Mouse (Mus musculus): ENCODE results near the gene Prr7. TPM values are rescaled to one million over a fixed set of nuclear protein-coding genes. Genes with fewer than 3 reads are reported as not detected.

Prr7 gene
- polyA plus RNA-seq, 1 experiment from 2014 or later = 0.21 TPM

DNA sequence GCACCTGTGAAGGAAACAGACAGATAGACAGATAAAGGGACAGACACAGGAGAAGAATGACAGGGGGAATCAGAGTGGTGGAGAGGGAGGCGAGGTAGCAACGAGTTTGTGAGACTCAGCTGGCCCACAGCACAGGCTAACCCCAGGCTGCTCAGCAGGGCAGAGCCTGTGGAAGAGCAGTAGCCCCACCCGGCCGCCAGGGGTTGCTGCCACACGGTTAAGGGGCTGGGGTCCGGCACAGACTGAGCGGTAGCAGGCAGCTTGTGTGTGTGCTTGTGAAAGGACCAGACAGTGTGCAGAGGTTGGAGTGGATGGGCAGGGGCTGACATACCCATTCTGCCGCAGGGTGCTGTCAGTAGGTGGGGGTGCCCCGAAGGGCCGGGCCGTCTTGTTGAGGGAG lies 43.8 kb downstream of the Prr7 start:
- Histone ChIP-seq H3K4me3 (no peak overlapping the region), H3K4me1 (peaks cover 60% of the 10 kb centered on the region), H3K27me3 (ENCODE audit: insufficient read depth, poor library complexity, severe bottlenecking) (peaks cover 3% of the 10 kb centered on the region; the same call in 1 of the 2 replicates), H3K27ac (no peak overlapping the region), H3K9me3 (no peaks in the 10 kb centered on the region), H3K36me3 (peaks cover 91% of the 10 kb centered on the region)
- 78% methylated on average over 11 of the region's 11 CpGs for whole genome bisulfite sequencing
- no peak for DNase-seq (ENCODE audit: low spot score)

DNA sequence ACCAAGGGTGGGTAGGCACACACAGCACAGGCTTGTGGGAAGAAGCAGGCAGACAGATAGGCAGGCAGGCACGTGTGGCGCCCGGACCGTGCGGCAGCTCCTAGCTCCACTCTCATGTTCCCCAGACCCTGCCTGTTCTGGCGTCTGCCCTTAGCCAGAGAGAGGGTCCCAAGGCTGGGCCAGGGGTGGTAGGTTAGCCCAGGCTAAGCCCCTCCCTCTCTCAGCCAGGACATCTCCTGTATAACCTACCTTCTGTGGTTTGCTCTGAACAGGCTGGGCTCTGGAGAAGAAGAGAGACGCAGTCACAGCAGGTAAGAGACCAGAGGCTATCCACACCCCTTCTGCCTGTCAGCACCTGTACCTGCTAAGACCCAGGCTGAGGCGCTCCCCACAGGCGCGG lies 44.5 kb downstream of the Prr7 start:
- peaks cover 61% of the 10 kb centered on the region for H3K4me1 ChIP-seq
- WGBS = 88% methylated on average over 10 of the region's 10 CpGs
- no peaks in the 10 kb centered on the region for H3K9me3 ChIP-seq
- peaks cover 85% of the 10 kb centered on the region for H3K36me3 ChIP-seq
- H3K27me3 ChIP-seq (ENCODE audit: insufficient read depth, poor library complexity, severe bottlenecking) = peaks cover 3% of the 10 kb centered on the region; the same call in 1 of the 2 replicates
- DNase-seq (ENCODE audit: low spot score) = no peak
- H3K4me3 ChIP-seq = no peak overlapping the region
- H3K27ac ChIP-seq = no peak overlapping the region

DNA sequence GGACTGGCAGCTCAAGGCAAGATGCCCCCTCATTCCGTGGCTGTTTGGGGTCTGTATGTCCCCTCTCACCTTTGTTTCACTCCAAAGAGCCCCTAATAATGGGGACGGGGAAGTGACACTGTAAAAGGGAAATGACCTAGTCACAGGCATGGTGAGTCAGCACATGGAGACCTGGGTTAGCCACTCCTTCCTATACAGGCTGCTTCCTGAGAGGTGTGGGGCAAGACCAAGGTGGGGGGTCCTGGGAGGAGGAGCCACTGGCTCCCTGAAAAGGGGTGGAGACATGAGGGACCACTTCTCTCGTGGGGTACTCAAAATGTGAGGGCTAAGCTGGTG lies 46.2 kb downstream of the Prr7 start:
- H3K4me3 ChIP-seq = peak overlapping the region; percentile 98
- H3K27me3 ChIP-seq (ENCODE audit: insufficient read depth, poor library complexity, severe bottlenecking) = peaks cover 11% of the 10 kb centered on the region
- DNase-seq (ENCODE audit: low spot score) = no peak
- peak overlapping the region; percentile 98 for H3K27ac ChIP-seq
- peaks cover 67% of the 10 kb centered on the region for H3K36me3 ChIP-seq
- WGBS = 22% methylated on average over 3 of the region's 3 CpGs
- no peaks in the 10 kb centered on the region for H3K9me3 ChIP-seq
- H3K4me1 ChIP-seq = peaks cover 60% of the 10 kb centered on the region

DNA sequence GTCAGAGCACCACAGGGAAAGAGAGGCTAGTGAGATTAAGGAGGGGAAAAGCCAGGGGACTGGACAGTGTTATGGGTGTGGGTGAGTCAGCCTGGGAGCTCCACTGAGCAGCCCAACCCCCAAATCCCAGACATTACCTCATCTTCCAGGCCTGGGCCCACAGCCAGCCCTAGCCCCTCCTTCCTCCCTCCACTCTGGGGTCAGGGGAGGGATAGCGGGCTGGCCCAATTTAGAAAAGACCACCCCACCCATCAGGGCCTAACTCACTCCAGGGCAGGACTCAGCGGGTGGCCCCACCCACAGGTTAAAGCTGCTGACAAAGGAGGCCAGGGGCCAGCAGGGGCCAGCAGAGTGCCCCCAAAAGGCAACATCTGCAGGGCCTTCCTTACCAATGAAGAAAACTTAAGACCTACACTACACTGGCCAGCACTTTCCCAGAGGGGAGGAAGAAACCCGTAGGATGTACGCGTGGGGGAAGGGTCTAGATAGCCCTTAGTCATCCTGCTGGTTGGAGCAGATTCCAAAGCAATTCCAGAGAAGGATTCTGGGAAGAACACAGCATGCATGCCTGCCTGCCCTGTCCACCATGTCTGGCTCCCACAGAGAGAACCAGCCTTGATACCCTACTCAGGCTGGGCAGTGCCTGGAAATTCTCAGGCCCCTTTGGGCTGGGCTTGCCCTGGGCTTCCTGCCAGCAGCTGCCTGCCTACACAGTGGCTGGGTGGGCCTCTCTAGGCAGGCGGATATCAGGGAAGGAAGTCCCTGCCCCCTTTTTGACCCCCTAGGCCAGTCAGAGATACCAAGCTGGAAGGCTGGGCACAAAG lies 46.8 kb downstream of the Prr7 start:
- Histone ChIP-seq H3K27me3 (ENCODE audit: insufficient read depth, poor library complexity, severe bottlenecking) (peaks cover 12% of the 10 kb centered on the region), H3K36me3 (peaks cover 61% of the 10 kb centered on the region), H3K4me1 (peaks cover 58% of the 10 kb centered on the region), H3K9me3 (no peaks in the 10 kb centered on the region), H3K27ac (peak overlapping the region; percentile 98), H3K4me3 (peak overlapping the region; percentile 98)
- 2% methylated on average over 6 of the region's 6 CpGs for WGBS
- DNase-seq (ENCODE audit: low spot score) = peak; percentile 95

DNA sequence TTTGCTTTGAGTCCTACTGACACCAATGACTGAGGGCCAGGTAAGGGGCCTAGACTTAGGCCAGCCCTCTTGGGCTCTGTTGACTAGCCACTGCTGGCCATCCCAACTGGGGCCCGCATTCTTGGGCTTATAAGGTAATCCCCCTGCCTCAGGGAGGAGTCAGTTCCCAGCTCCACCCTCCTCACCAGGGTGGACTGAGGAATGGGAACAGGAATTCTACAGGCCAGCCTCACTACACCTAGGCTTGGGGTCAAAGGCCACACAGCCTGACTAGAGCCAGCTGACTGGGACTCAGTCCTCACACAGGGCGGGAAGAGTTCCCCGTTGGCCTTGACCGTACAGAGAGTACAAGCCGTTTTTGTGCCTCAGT lies 47.4 kb downstream of the Prr7 start:
- Histone ChIP-seq H3K4me3 (peak overlapping the region; percentile 98), H3K9me3 (no peaks in the 10 kb centered on the region), H3K27me3 (ENCODE audit: insufficient read depth, poor library complexity, severe bottlenecking) (peaks cover 12% of the 10 kb centered on the region), H3K36me3 (peaks cover 55% of the 10 kb centered on the region), H3K4me1 (peaks cover 56% of the 10 kb centered on the region), H3K27ac (peak overlapping the region; percentile 98)
- 12% methylated on average over 5 of the region's 5 CpGs for WGBS
- peak; percentile 87 for DNase-seq (ENCODE audit: low spot score)

DNA sequence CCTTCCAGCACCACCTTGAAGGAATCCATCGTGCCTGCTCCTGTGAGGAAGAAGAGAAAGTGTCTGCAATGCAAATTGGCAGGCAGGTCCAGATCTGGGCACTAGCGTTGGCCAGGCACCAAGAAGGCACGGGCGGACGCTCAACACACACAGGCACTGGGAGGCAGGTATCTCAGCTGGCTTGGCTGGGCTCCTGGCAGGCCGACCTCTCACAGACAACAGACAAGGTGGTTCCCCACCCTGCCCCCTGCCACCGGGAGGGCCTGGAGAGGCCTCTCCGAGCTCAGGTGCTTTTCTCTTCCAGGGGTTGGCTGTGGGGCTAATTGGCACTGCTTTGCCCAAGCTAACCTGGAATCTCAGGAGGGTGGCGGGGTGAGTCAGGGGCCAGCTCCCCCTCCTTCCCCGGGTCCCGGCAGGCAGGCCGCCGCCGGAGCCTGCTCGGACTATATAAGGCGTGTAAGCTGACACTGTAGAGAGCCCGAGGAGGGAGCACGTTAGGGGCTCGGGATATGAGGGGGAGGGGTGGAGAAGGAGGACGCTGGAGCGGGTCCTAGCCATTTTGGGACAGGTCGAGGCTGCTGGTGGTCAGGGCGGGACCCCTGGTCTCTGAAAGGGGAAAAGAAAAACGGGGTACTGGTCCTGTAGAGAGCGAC lies 48.4 kb downstream of the Prr7 start:
- peak overlapping the region; percentile 98 for H3K27ac ChIP-seq
- H3K27me3 ChIP-seq (ENCODE audit: insufficient read depth, poor library complexity, severe bottlenecking) = peaks cover 12% of the 10 kb centered on the region
- peaks cover 53% of the 10 kb centered on the region for H3K4me1 ChIP-seq
- 3% methylated on average over 25 of the region's 25 CpGs for WGBS
- H3K4me3 ChIP-seq = peak overlapping the region; percentile 98
- H3K9me3 ChIP-seq = no peaks in the 10 kb centered on the region
- H3K36me3 ChIP-seq = peaks cover 45% of the 10 kb centered on the region
- DNase-seq (ENCODE audit: low spot score) = peak; percentile 91

DNA sequence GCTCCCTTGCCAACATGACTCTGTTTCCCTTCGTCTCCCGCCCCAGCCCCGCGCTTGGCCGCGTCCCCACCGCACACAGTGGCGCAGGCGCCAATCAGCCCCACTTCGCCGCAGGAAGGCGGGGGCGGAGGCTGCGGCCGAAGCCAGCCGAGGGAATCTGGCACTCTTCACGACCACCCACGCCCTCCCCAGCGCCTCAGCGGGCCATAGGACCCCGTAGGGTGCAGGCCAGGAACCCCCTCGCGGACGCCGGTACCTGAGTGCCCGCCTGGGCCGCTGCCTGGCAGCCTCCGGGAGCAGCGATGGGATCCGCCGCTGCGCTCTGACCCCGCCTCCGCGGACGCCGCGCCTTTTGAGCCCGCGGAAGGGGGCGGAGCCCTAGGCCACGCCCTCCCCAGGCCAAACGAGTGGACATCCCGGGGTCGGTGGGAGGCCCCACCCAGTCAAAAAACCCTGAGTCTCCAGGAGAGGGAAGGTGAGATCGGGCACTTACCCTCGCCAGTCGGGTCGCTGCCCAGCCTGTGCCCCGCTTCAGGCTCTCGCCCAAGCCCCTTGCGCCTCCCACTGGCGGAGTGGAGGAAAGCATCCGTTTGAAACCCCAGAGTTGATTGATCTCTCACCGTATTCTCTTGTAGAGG lies 49.2 kb downstream of the Prr7 start, which contains the start of gene Pdlim7:
Gene Pdlim7, minus strand, starts transcription at position 566 of the 638 bp plus-strand sequence.
- under 1% methylated on average over 55 of the region's 55 CpGs for WGBS

DNA sequence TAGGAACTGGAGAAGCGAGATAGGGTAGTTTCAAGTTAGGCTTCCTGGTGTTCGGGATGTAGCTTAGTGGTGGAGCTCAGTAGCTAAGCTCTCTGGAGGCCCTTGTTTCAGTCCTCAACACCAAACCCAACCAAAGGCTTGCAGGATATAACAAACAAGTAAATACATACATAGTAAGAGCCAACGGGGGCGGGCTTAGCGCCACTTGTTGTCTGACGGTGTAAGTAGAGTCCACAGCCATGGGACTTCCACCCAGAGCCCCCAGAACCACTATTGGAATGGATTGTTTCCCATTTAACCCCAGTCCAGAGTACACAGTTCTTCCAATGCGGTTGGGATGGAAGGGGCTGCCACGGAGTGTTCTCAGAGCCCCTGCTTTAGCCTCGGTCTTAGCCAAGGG lies 49.8 kb downstream of the Prr7 start:
- Histone ChIP-seq H3K27ac (peak overlapping the region; percentile 98), H3K4me1 (peaks cover 43% of the 10 kb centered on the region), H3K9me3 (no peaks in the 10 kb centered on the region), H3K27me3 (ENCODE audit: insufficient read depth, poor library complexity, severe bottlenecking) (peaks cover 12% of the 10 kb centered on the region), H3K4me3 (peak overlapping the region; percentile 98), H3K36me3 (peaks cover 32% of the 10 kb centered on the region)
- 22% methylated on average over 9 of the region's 9 CpGs for WGBS
- DNase-seq (ENCODE audit: low spot score) = peak; percentile 74

More for the DNA sequence above, 49.2 kb downstream of the Prr7 start, which contains the start of gene Pdlim7:
- Histone ChIP-seq H3K4me1 (peaks cover 49% of the 10 kb centered on the region), H3K27me3 (ENCODE audit: insufficient read depth, poor library complexity, severe bottlenecking) (peaks cover 12% of the 10 kb centered on the region), H3K4me3 (peak within 1 kb of the TSS; percentile 98), H3K36me3 (peaks cover 38% of the 10 kb centered on the region), H3K27ac (peak within 1 kb of the TSS; percentile 98), H3K9me3 (no peaks in the 10 kb centered on the region)
- peak; percentile 94 for DNase-seq (ENCODE audit: low spot score)

DNA sequence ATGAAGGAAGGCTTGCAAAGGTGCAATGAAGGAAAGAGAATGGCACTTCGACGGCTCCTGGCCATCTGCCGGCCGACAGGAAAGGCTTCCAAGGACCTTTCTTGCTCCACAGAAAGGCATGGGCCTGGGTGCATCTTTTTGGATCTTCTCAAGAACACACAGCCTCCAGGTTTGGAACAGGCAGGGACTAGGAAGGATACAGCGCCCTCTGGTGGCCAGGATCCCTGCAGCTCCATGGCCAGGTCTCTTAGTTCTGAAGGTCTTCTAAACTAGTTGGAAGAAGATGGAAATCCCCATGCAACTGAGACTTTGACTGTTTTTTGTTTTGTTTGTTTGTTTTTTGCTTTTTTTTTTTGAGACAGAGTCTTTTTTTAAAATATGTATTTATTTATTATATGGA lies 52.9 kb downstream of the Prr7 start:
- 4% methylated on average over 5 of the region's 5 CpGs for WGBS
- no peak overlapping the region for H3K4me3 ChIP-seq
- H3K4me1 ChIP-seq = peaks cover 12% of the 10 kb centered on the region
- peaks cover 3% of the 10 kb centered on the region; the same call in 1 of the 2 replicates for H3K36me3 ChIP-seq
- peak; percentile 92 for DNase-seq (ENCODE audit: low spot score)
- no peak overlapping the region for H3K27ac ChIP-seq
- H3K9me3 ChIP-seq = no peaks in the 10 kb centered on the region
- peaks cover 16% of the 10 kb centered on the region for H3K27me3 ChIP-seq (ENCODE audit: insufficient read depth, poor library complexity, severe bottlenecking)

DNA sequence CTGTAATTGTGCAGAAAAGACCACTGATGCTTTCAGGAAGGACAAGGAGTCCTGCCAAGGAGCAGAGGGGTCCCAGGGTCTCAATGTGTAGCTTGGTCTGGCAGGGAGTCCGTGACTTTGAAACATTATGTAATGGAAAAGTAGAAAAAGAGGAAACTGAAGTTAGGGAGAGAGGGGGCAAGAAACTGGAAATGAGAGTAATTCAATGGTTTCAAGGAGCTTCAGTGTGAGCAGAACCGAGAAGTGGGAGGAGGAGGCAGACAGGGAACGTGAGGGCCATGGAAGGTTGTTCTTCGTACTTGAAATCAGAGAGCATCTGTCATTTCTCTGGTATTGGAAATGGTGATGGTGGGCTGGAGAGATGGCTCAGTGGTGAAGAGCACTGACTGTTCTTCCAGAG lies 55.5 kb downstream of the Prr7 start:
- Histone ChIP-seq H3K9me3 (no peaks in the 10 kb centered on the region), H3K36me3 (0 out of 2 replicates have a peak, but pooled peaks cover 2% of the 10 kb centered on the region), H3K4me3 (no peak overlapping the region), H3K4me1 (peaks cover 14% of the 10 kb centered on the region), H3K27me3 (ENCODE audit: insufficient read depth, poor library complexity, severe bottlenecking) (peaks cover 14% of the 10 kb centered on the region), H3K27ac (no peak overlapping the region)
- WGBS = 74% methylated on average over 4 of the region's 4 CpGs
- no peak for DNase-seq (ENCODE audit: low spot score)

DNA sequence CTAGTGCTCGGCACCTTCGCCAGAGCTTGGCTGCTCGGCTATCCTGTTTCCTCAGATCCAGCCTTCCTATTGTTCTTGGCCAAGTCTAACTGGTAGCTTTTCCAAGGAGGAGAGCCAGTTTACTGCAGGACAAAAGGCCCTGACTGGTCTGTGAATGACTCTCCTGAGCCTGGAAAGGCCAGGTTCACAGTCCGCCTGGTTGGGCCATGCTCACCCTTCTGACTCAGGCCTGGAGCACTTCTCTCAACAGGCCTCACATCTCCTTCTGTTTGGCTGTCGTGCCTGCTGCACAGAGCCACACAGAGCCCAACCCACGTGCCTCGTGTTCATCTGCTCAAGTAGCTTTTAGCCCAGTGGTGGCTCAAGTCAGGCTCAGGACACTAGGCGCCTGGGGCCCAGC lies 58.7 kb downstream of the Prr7 start:
- H3K4me1 ChIP-seq = peaks cover 14% of the 10 kb centered on the region
- H3K4me3 ChIP-seq = no peak overlapping the region
- 58% methylated on average over 8 of the region's 8 CpGs for WGBS
- H3K27me3 ChIP-seq (ENCODE audit: insufficient read depth, poor library complexity, severe bottlenecking) = 0 out of 2 replicates have a peak, but pooled peaks cover 5% of the 10 kb centered on the region
- H3K36me3 ChIP-seq = 0 out of 2 replicates have a peak, but pooled peaks cover 2% of the 10 kb centered on the region
- H3K9me3 ChIP-seq = no peaks in the 10 kb centered on the region
- peak overlapping the region; percentile 49; the same call in 1 of the 2 replicates for H3K27ac ChIP-seq
- no peak for DNase-seq (ENCODE audit: low spot score)
